Mouse (Mus musculus) thymus, adult 2 months (tissue): ENCODE data around the gene Grk5. TPM values are rescaled to one million over a fixed set of nuclear protein-coding genes. Genes with fewer than 3 reads are reported as not detected.
A peak's percentile ranks its signal among the peaks of the same experiment; 100 is the strongest.
"Not testable (repeated sequence)": the region's sequence is repeated elsewhere in the genome, so short reads cannot be mapped to it uniquely, and the experiment has no call there.

Experiments
- DNase-seq: peaks from one replicate; pipeline ENCODE4 v3.0.0; 2021
- H3K27ac ChIP-seq: fragments of 200-500 bp; 2 replicates; pipeline ENCODE4 v1.5.1; 2012; ENCODE audit warnings: low read length, control low read depth; ENCODE audit not compliant: control insufficient read depth, insufficient read depth
- H3K27me3 ChIP-seq: fragments of 200-500 bp; 2 replicates; pipeline ENCODE4 v1.6.1; 2012; ENCODE audit warnings: mild to moderate bottlenecking, low read length, moderate library complexity, mixed read lengths; ENCODE audit not compliant: control insufficient read depth, insufficient read depth
- H3K36me3 ChIP-seq: fragments of 200-500 bp; 2 replicates; pipeline ENCODE4 v1.6.1; 2012; ENCODE audit warnings: mild to moderate bottlenecking, low read length, moderate library complexity; ENCODE audit not compliant: control insufficient read depth, insufficient read depth
- H3K4me1 ChIP-seq: fragments of 200-500 bp; replicated peaks from 2 replicates; pipeline ENCODE4 v1.6.1; 2012; ENCODE audit warnings: low read length; ENCODE audit not compliant: control insufficient read depth, insufficient read depth
- H3K4me3 ChIP-seq: fragments of 200-500 bp; 2 replicates; pipeline ENCODE4 v1.5.1; 2012; ENCODE audit warnings: mild to moderate bottlenecking, low read length, control low read depth, moderate library complexity; ENCODE audit not compliant: control insufficient read depth, insufficient read depth
- CTCF ChIP-seq: fragments of 200-500 bp; IDR thresholded peaks from 2 replicates; pipeline ENCODE4 v1.5.1; 2012; ENCODE audit warnings: mild to moderate bottlenecking, control low read depth, low read length, moderate library complexity, borderline replicate concordance; ENCODE audit not compliant: control insufficient read depth, poor library complexity, insufficient read depth; ENCODE audit errors: extremely low read depth
- POLR2A ChIP-seq: fragments of 200-500 bp; IDR thresholded peaks from 2 replicates; pipeline ENCODE4 v1.6.1; 2012; ENCODE audit warnings: mild to moderate bottlenecking, low read length, control low read depth, moderate library complexity; ENCODE audit not compliant: control insufficient read depth, poor library complexity, insufficient read depth; ENCODE audit errors: extremely low read depth
- WGBS: fragments of 180-500 bp; shearing (Covaris S2); methylation state at CpG from one replicate; pipeline ENCODE4 v1.1.7; 2018; 5-methylcytosine and 5-hydroxymethylcytosine counted together
- polyA plus RNA-seq: library from polyadenylated mRNA; depleted of rRNA; stranded (reverse); fragments of >200 nt; gene quantifications from 2 replicates; pipeline ENCODE4 v1.2.3, GENCODE M21; 2012; rRNA removed

The Grk5 gene
- 1.9 and 2.0 TPM in 2 replicates for polyA plus RNA-seq

- 0 out of 2 replicates have a peak, but pooled peaks cover 5% of the 10 kb centered on the region for H3K4me1 ChIP-seq
- no peaks in the 10 kb centered on the region for H3K36me3 ChIP-seq
- TF ChIP-seq POLR2A (no peak), CTCF (peak; percentile 93)
- H3K4me3 ChIP-seq: peak within 1 kb of the TSS; percentile 87
- WGBS: under 1% methylated on average over 55 of the region's 55 CpGs
- no peaks in the 10 kb centered on the region for H3K27me3 ChIP-seq
- peak; percentile 94 for DNase-seq
- peak within 1 kb of the TSS; percentile 70 for H3K27ac ChIP-seq
Measured at GRCm38 (mm10) chr19:60889714-60890315, at the start of gene Grk5. Grk5 (plus strand) TSS chr19:60889749.

- Histone ChIP-seq H3K36me3 (peaks cover 7% of the 10 kb centered on the region; the same call in 1 of the 2 replicates), H3K4me3 (no peak overlapping the region), H3K4me1 (no peaks in the 10 kb centered on the region), H3K27ac (no peak overlapping the region), H3K27me3 (no peaks in the 10 kb centered on the region)
- no peak for TF ChIP-seq POLR2A
- no peak for DNase-seq
Measured at GRCm38 (mm10) chr19:60843324-60843723, 46.2 kb upstream of the Grk5 start.

- no peak for TF ChIP-seq CTCF
- TF ChIP-seq POLR2A: no peak
- Histone ChIP-seq H3K4me1 (no peaks in the 10 kb centered on the region), H3K36me3 (no peaks in the 10 kb centered on the region), H3K27me3 (no peaks in the 10 kb centered on the region), H3K4me3 (no peak overlapping the region), H3K27ac (no peak overlapping the region)
- DNase-seq: no peak
Measured at GRCm38 (mm10) chr19:60845731-60846130, 43.8 kb upstream of the Grk5 start.

- Histone ChIP-seq H3K27me3 (no peaks in the 10 kb centered on the region), H3K36me3 (peaks cover 9% of the 10 kb centered on the region; the same call in 1 of the 2 replicates), H3K4me3 (peak within 1 kb of the TSS; percentile 62), H3K27ac (no peak within 1 kb of the TSS; the same call in 1 of the 2 replicates), H3K4me1 (peaks cover 3% of the 10 kb centered on the region)
- TF ChIP-seq CTCF: 0 out of 2 replicates have a peak, but pooled peaks have one; percentile 41
- peak; percentile 77; the same call in 1 of the 2 replicates for TF ChIP-seq POLR2A
- DNase-seq: peak; percentile 94
- WGBS: 3% methylated on average over 30 of the region's 30 CpGs
Measured at GRCm38 (mm10) chr19:60860868-60861700, 28.5 kb upstream of the Grk5 start, which contains the start of gene Sfxn4. Sfxn4 (minus strand) TSS chr19:60861479.

GRCm38 (mm10) chr19:60866169-60866568, 23.4 kb upstream of the Grk5 start:
- not testable (repeated sequence) for DNase-seq, H3K27me3 ChIP-seq, H3K4me1 ChIP-seq, H3K4me3 ChIP-seq, H3K27ac ChIP-seq
- 95% methylated on average over 4 of the region's 4 CpGs for WGBS
- peaks cover 23% of the 10 kb centered on the region for H3K36me3 ChIP-seq

GRCm38 (mm10) chr19:60870489-60870888, 19.1 kb upstream of the Grk5 start:
- H3K36me3 ChIP-seq: peaks cover 13% of the 10 kb centered on the region

GRCm38 (mm10) chr19:60871366-60871765, 18.2 kb upstream of the Grk5 start:
- Histone ChIP-seq H3K27me3 (no peaks in the 10 kb centered on the region), H3K27ac (no peak overlapping the region), H3K4me3 (no peak overlapping the region), H3K36me3 (peaks cover 13% of the 10 kb centered on the region), H3K4me1 (peaks cover 7% of the 10 kb centered on the region)
- TF ChIP-seq CTCF (no peak), POLR2A (no peak)
- DNase-seq: no peak
- WGBS: 86% methylated on average over 5 of the region's 5 CpGs

More at GRCm38 (mm10) chr19:60870489-60870888, 19.1 kb upstream of the Grk5 start:
- no peak overlapping the region for H3K4me3 ChIP-seq
- TF ChIP-seq CTCF (no peak), POLR2A (no peak)
- no peak overlapping the region for H3K27ac ChIP-seq
- 68% methylated on average over 1 of the region's 1 CpGs for WGBS
- H3K27me3 ChIP-seq: no peaks in the 10 kb centered on the region
- no peak for DNase-seq
- H3K4me1 ChIP-seq: peaks cover 7% of the 10 kb centered on the region
